Mouse (Mus musculus): Measurements from ENCODE around the gene Mgat5. TPM values are rescaled to one million over a fixed set of nuclear protein-coding genes. Genes with fewer than 3 reads are reported as not detected.

The Mgat5 gene
- polyA plus RNA-seq, 1 experiment from 2014 or later = 5.2 TPM

GRCm38 (mm10) chr1:127310703-127311102, 105.9 kb downstream of the Mgat5 start:
- no peak for ATAC-seq (ENCODE audit: insufficient read depth)
- Histone ChIP-seq H3K4me2 (no peak overlapping the region), H3K4me1 (ENCODE audit: insufficient read depth) (no peaks in the 10 kb centered on the region), H3K4me3 (ENCODE audit: low read depth, low read length) (no peak overlapping the region), H3K27ac (ENCODE audit: low read depth) (no peak overlapping the region), H3K36me3 (ENCODE audit: insufficient read depth) (no peaks in the 10 kb centered on the region), H3K27me3 (ENCODE audit: insufficient read depth, low read length) (no peaks in the 10 kb centered on the region), H3K9ac (no peak overlapping the region), H3K9me3 (ENCODE audit: low read depth, low read length) (no peaks in the 10 kb centered on the region)
- no peak for DNase-seq
- 51% methylated on average over 3 of the region's 3 CpGs for WGBS
- TF ChIP-seq CTCF (IDR thresholded peaks at IDR 0.05; ENCODE audit: low read depth) = no peak

- TF ChIP-seq CTCF (IDR thresholded peaks at IDR 0.05; ENCODE audit: low read depth) = no peak
- H3K4me3 ChIP-seq (ENCODE audit: low read depth, low read length) = no peak overlapping the region
- DNase-seq (no peak), ATAC-seq (ENCODE audit: insufficient read depth) (no peak)
- no peaks in the 10 kb centered on the region for H3K9me3 ChIP-seq (ENCODE audit: low read depth, low read length)
- H3K4me1 ChIP-seq (ENCODE audit: insufficient read depth) = no peaks in the 10 kb centered on the region
- no peak overlapping the region for H3K9ac ChIP-seq
- H3K27me3 ChIP-seq (ENCODE audit: insufficient read depth, low read length) = no peaks in the 10 kb centered on the region
- no peak overlapping the region for H3K27ac ChIP-seq (ENCODE audit: low read depth)
- no peak overlapping the region for H3K4me2 ChIP-seq
- no peaks in the 10 kb centered on the region for H3K36me3 ChIP-seq (ENCODE audit: insufficient read depth)
- 62% methylated on average over 8 of the region's 8 CpGs for WGBS
These were observed 109.0 kb downstream of the Mgat5 start for GRCm38 (mm10) chr1:127313652-127314350.

GRCm38 (mm10) chr1:127315763-127316627, 111.2 kb downstream of the Mgat5 start:
- Histone ChIP-seq H3K9me3 (ENCODE audit: low read depth, low read length) (no peaks in the 10 kb centered on the region), H3K4me1 (ENCODE audit: insufficient read depth) (no peaks in the 10 kb centered on the region), H3K27ac (ENCODE audit: low read depth) (no peak overlapping the region), H3K4me2 (no peak overlapping the region), H3K9ac (no peak overlapping the region), H3K36me3 (ENCODE audit: insufficient read depth) (no peaks in the 10 kb centered on the region), H3K27me3 (ENCODE audit: insufficient read depth, low read length) (no peaks in the 10 kb centered on the region), H3K4me3 (ENCODE audit: low read depth, low read length) (no peak overlapping the region)
- ATAC-seq (ENCODE audit: insufficient read depth) (no peak), DNase-seq (no peak)
- WGBS = 85% methylated on average over 13 of the region's 13 CpGs
- TF ChIP-seq CTCF (IDR thresholded peaks at IDR 0.05; ENCODE audit: low read depth) = no peak

GRCm38 (mm10) chr1:127316651-127317050, 111.8 kb downstream of the Mgat5 start:
- TF ChIP-seq CTCF (IDR thresholded peaks at IDR 0.05; ENCODE audit: low read depth) = no peak
- H3K4me2 ChIP-seq = no peak overlapping the region
- 87% methylated on average over 6 of the region's 6 CpGs for WGBS
- no peaks in the 10 kb centered on the region for H3K9me3 ChIP-seq (ENCODE audit: low read depth, low read length)
- no peak overlapping the region for H3K27ac ChIP-seq (ENCODE audit: low read depth)
- no peaks in the 10 kb centered on the region for H3K27me3 ChIP-seq (ENCODE audit: insufficient read depth, low read length)
- no peaks in the 10 kb centered on the region for H3K4me1 ChIP-seq (ENCODE audit: insufficient read depth)
- ATAC-seq (ENCODE audit: insufficient read depth) (no peak), DNase-seq (no peak)
- H3K4me3 ChIP-seq (ENCODE audit: low read depth, low read length) = no peak overlapping the region
- H3K9ac ChIP-seq = no peak overlapping the region
- no peaks in the 10 kb centered on the region for H3K36me3 ChIP-seq (ENCODE audit: insufficient read depth)

- H3K4me1 ChIP-seq (ENCODE audit: insufficient read depth) = no peaks in the 10 kb centered on the region
- WGBS = 73% methylated on average over 9 of the region's 9 CpGs
- no peak for DNase-seq
These were observed 112.7 kb downstream of the Mgat5 start for GRCm38 (mm10) chr1:127317541-127317940.

GRCm38 (mm10) chr1:127318486-127318885, 113.7 kb downstream of the Mgat5 start:
- Histone ChIP-seq H3K4me3 (ENCODE audit: low read depth, low read length) (no peak overlapping the region), H3K27me3 (ENCODE audit: insufficient read depth, low read length) (no peaks in the 10 kb centered on the region), H3K36me3 (ENCODE audit: insufficient read depth) (no peaks in the 10 kb centered on the region), H3K4me1 (ENCODE audit: insufficient read depth) (no peaks in the 10 kb centered on the region), H3K4me2 (no peak overlapping the region), H3K9me3 (ENCODE audit: low read depth, low read length) (no peaks in the 10 kb centered on the region), H3K27ac (ENCODE audit: low read depth) (no peak overlapping the region), H3K9ac (no peak overlapping the region)
- DNase-seq (no peak), ATAC-seq (ENCODE audit: insufficient read depth) (no peak)
- no peak for TF ChIP-seq CTCF (IDR thresholded peaks at IDR 0.05; ENCODE audit: low read depth)
- WGBS = 66% methylated on average over 7 of the region's 7 CpGs

More at GRCm38 (mm10) chr1:127317541-127317940, 112.7 kb downstream of the Mgat5 start:
- H3K36me3 ChIP-seq (ENCODE audit: insufficient read depth) = no peaks in the 10 kb centered on the region
- no peaks in the 10 kb centered on the region for H3K9me3 ChIP-seq (ENCODE audit: low read depth, low read length)
- ATAC-seq (ENCODE audit: insufficient read depth) = no peak
- no peak overlapping the region for H3K4me2 ChIP-seq
- no peak overlapping the region for H3K4me3 ChIP-seq (ENCODE audit: low read depth, low read length)
- no peak overlapping the region for H3K27ac ChIP-seq (ENCODE audit: low read depth)
- no peak for TF ChIP-seq CTCF (IDR thresholded peaks at IDR 0.05; ENCODE audit: low read depth)
- no peak overlapping the region for H3K9ac ChIP-seq
- no peaks in the 10 kb centered on the region for H3K27me3 ChIP-seq (ENCODE audit: insufficient read depth, low read length)

GRCm38 (mm10) chr1:127319768-127320167, 115.0 kb downstream of the Mgat5 start:
- no peak for ATAC-seq (ENCODE audit: insufficient read depth)
- 63% methylated on average over 6 of the region's 6 CpGs for WGBS
- Histone ChIP-seq H3K9me3 (ENCODE audit: low read depth, low read length) (no peaks in the 10 kb centered on the region), H3K4me1 (ENCODE audit: insufficient read depth) (no peaks in the 10 kb centered on the region), H3K27ac (ENCODE audit: low read depth) (no peak overlapping the region), H3K4me3 (ENCODE audit: low read depth, low read length) (no peak overlapping the region), H3K4me2 (no peak overlapping the region), H3K36me3 (ENCODE audit: insufficient read depth) (no peaks in the 10 kb centered on the region), H3K9ac (no peak overlapping the region), H3K27me3 (ENCODE audit: insufficient read depth, low read length) (no peaks in the 10 kb centered on the region)
- no peak for DNase-seq
- no peak for TF ChIP-seq CTCF (IDR thresholded peaks at IDR 0.05; ENCODE audit: low read depth)

All from lung, embryonic 14.5 days (tissue).